Mouse (Mus musculus) midbrain, embryonic 16.5 days (tissue): Measurements from ENCODE around the gene Itgal. TPM values are rescaled to one million over a fixed set of nuclear protein-coding genes. Genes with fewer than 3 reads are reported as not detected.
A peak's percentile ranks its signal among the peaks of the same experiment; 100 is the strongest.
"Not testable (repeated sequence)": the region's sequence is repeated elsewhere in the genome, so short reads cannot be mapped to it uniquely, and the experiment has no call there.

Experiments used
- ATAC-seq: fragments of 200-750 bp; cut with Nextera tagmentation; 2 replicates; pipeline ENCODE4 v1.8.0; 2017; ENCODE audit warnings: moderate TSS enrichment
- H3K27ac ChIP-seq: fragments of 300-500 bp; sonication (generic); 2 replicates; pipeline ENCODE4 v1.5.1; 2014; ENCODE audit warnings: mild to moderate bottlenecking, low read length, mixed read lengths
- H3K27me3 ChIP-seq: fragments of 300-500 bp; sonication (generic); 2 replicates; pipeline ENCODE4 v1.6.1; 2014; ENCODE audit warnings: low read depth, low read length, mixed read lengths; ENCODE audit not compliant: control insufficient read depth, insufficient read depth
- H3K36me3 ChIP-seq: fragments of 300-500 bp; sonication (generic); 2 replicates; pipeline ENCODE4 v1.6.1; 2014; ENCODE audit warnings: mild to moderate bottlenecking, low read length, moderate library complexity, mixed read lengths; ENCODE audit not compliant: control insufficient read depth, insufficient read depth
- H3K4me1 ChIP-seq: fragments of 300-500 bp; sonication (generic); 2 replicates; pipeline ENCODE4 v1.6.1; 2014; ENCODE audit warnings: mild to moderate bottlenecking, low read length, mixed read lengths; ENCODE audit not compliant: control insufficient read depth, insufficient read depth
- H3K4me2 ChIP-seq: fragments of 300-500 bp; sonication (generic); 2 replicates; pipeline ENCODE4 v1.6.1; 2014; ENCODE audit warnings: mild to moderate bottlenecking, low read length, mixed read lengths
- H3K4me3 ChIP-seq: fragments of 300-500 bp; sonication (generic); 2 replicates; pipeline ENCODE4 v1.5.1; 2014; ENCODE audit warnings: low read depth, mild to moderate bottlenecking, low read length, moderate library complexity, mixed read lengths
- H3K9ac ChIP-seq: fragments of 300-500 bp; sonication (generic); 2 replicates; pipeline ENCODE4 v1.6.1; 2014; ENCODE audit warnings: low read depth, low read length, mixed read lengths
- H3K9me3 ChIP-seq: fragments of 300-500 bp; sonication (generic); replicated peaks from 2 replicates; pipeline ENCODE4 v1.6.1; 2014; ENCODE audit warnings: mild to moderate bottlenecking, low read length, mixed read lengths; ENCODE audit not compliant: control insufficient read depth, poor library complexity, severe bottlenecking
- WGBS: fragments of 180-500 bp; shearing (Covaris S2); extraction: QIAGEN DNeasy Blood & Tissue Kit; methylation state at CpG from one replicate; pipeline ENCODE4 v1.1.7; 2014; 5-methylcytosine and 5-hydroxymethylcytosine counted together
- polyA plus RNA-seq: library from polyadenylated mRNA; unstranded; fragments of >200 nt; fragmentation: Nextera tagmentation; extraction: Ambion mirVana; gene quantifications from 2 replicates; pipeline ENCODE4 v1.2.1, GENCODE M21; 2015

The Itgal gene
- polyA plus RNA-seq, 1 experiment from 2014 or later = 0.25 TPM

GRCm38 (mm10) chr7:127355796-127356195, 59.7 kb downstream of the Itgal start:
- H3K9me3 ChIP-seq = no peaks in the 10 kb centered on the region
- H3K4me1 ChIP-seq = no peaks in the 10 kb centered on the region
- no peaks in the 10 kb centered on the region for H3K27me3 ChIP-seq
- H3K36me3 ChIP-seq = no peaks in the 10 kb centered on the region
- no peak overlapping the region for H3K4me2 ChIP-seq
- no peak overlapping the region for H3K4me3 ChIP-seq
- no peak overlapping the region for H3K9ac ChIP-seq
- ATAC-seq = no peak
- H3K27ac ChIP-seq = no peak overlapping the region
- WGBS = 69% methylated on average over 3 of the region's 3 CpGs

DNA sequence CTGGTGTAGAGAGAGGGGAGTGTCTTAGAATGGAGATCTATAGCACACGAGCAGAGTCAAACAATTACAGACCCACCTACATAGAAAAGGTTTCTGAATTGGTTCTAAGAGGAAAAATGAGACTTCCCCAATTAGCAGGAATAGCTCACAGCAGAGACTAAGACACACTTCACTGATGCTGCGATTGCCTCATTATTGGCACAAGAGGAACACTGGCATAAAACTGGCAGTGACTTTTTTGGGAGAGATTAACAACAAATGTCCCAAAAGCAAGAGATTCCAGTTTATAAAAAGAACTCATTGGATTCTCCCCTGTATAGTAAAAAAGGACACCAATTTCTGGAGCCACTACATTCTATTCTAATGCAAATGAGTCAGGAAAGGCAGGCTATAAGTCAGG, 61.8 kb downstream of the Itgal start:
- H3K36me3 ChIP-seq = no peaks in the 10 kb centered on the region
- H3K4me2 ChIP-seq = no peak overlapping the region
- no peaks in the 10 kb centered on the region for H3K27me3 ChIP-seq
- no peaks in the 10 kb centered on the region for H3K4me1 ChIP-seq
- ATAC-seq = no peak
- no peak overlapping the region for H3K4me3 ChIP-seq
- H3K9me3 ChIP-seq = no peaks in the 10 kb centered on the region
- H3K27ac ChIP-seq = no peak overlapping the region
- 72% methylated on average over 2 of the region's 2 CpGs for WGBS
- no peak overlapping the region for H3K9ac ChIP-seq

DNA sequence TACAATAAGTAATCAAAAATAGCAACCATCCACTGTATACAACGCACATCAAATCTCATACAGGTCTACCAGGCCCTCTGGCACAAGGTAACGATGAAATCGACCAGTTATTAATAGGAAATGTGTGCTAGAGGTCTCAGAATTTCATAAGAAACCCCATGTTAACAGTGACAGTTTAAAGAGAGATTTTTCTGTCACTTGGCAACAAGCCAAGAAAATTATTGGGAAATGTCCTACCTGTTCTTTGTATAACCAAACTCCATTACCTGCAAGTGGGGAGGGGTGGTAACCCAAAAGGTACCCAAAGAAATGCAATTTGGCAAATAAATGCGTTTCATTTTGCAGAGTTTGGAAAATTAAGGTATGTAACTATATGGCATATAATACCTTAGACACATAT, 62.4 kb downstream of the Itgal start:
- no peak overlapping the region for H3K4me2 ChIP-seq

DNA sequence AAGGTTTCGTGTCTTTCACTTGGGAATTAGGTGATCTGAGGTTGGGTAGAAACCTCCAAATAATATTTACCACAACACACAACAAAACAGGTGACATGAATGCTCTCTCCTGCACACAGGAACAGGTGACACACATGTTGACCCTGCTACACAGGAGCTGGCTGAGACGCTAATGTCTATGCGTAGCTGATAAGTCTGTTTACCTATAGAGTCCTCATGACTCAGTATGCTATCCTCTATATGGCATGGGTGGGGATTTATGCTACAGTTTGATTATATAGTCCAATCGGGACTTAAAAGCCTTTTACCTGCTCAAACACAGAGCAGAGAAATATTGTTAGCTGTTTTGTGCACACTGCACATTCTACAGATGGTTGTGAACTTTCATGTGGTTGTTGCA, 64.2 kb downstream of the Itgal start:
- no peak overlapping the region for H3K9ac ChIP-seq
- ATAC-seq = no peak
- H3K27me3 ChIP-seq = no peaks in the 10 kb centered on the region; the same call in 1 of the 2 replicates
- peaks cover 9% of the 10 kb centered on the region for H3K4me1 ChIP-seq
- H3K4me2 ChIP-seq = no peak overlapping the region
- 86% methylated on average over 4 of the region's 4 CpGs for WGBS
- H3K27ac ChIP-seq = no peak overlapping the region
- no peaks in the 10 kb centered on the region for H3K9me3 ChIP-seq
- no peak overlapping the region for H3K4me3 ChIP-seq
- no peaks in the 10 kb centered on the region for H3K36me3 ChIP-seq

More for the DNA sequence above, 62.4 kb downstream of the Itgal start:
- Histone ChIP-seq H3K27ac (no peak overlapping the region), H3K27me3 (no peaks in the 10 kb centered on the region), H3K9ac (no peak overlapping the region), H3K36me3 (no peaks in the 10 kb centered on the region), H3K4me3 (no peak overlapping the region), H3K4me1 (peaks cover 2% of the 10 kb centered on the region), H3K9me3 (no peaks in the 10 kb centered on the region)
- ATAC-seq = no peak
- 74% methylated on average over 4 of the region's 4 CpGs for WGBS

GRCm38 (mm10) chr7:127361449-127361848, 65.4 kb downstream of the Itgal start:
- no peak overlapping the region for H3K4me2 ChIP-seq
- no peaks in the 10 kb centered on the region for H3K9me3 ChIP-seq
- H3K27me3 ChIP-seq = no peaks in the 10 kb centered on the region; the same call in 1 of the 2 replicates
- no peaks in the 10 kb centered on the region for H3K36me3 ChIP-seq
- no peak overlapping the region for H3K4me3 ChIP-seq
- H3K27ac ChIP-seq = no peak overlapping the region
- ATAC-seq = no peak
- 62% methylated on average over 10 of the region's 13 CpGs for WGBS
- no peak overlapping the region for H3K9ac ChIP-seq
- peaks cover 9% of the 10 kb centered on the region for H3K4me1 ChIP-seq

DNA sequence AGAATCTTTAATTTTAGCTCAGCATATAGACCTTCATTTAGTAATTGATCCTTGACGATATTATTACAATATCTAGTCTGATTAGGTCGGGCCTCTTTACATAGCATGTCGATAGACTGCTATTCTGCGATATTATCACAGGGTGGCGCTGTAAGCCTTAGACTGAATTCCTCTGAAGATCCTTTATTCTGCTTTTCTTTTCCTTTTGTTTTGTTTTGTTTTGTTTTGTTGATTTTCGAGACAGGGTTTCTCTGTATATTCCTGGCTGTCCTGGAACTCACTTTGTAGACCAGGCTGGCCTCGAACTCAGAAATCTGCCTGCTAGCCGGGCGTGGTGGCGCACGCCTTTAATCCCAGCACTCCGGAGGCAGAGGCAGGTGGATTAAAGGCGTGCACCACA, 66.4 kb downstream of the Itgal start:
- not testable (repeated sequence) for H3K4me2 ChIP-seq, H3K36me3 ChIP-seq, H3K9me3 ChIP-seq, H3K4me3 ChIP-seq, ATAC-seq, H3K27me3 ChIP-seq, H3K4me1 ChIP-seq, H3K27ac ChIP-seq, H3K9ac ChIP-seq
- 10% methylated on average over 13 of the region's 13 CpGs for WGBS

DNA sequence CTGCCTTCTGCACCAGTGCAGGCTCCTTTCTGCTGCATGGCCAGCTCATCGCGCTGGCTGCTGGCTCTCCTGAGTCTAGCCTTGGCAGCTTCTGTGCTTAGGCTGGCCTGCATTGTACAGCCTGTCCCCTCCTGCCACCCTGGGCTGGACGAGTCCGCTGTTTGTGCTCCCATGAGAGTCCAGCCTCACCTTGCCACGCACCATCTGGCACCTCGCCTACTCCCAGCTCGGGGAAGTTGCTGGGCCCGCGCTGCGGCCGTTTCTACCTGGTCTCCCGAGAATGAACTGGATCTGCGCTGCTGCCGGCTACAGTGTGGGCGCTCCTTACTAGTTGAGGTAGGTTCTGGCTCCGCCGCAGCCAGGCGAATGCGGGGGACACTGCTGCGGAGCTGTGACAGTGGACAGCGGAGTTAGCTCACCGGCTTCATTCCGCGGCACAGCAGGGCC, 67.4 kb downstream of the Itgal start:
- no peaks in the 10 kb centered on the region for H3K36me3 ChIP-seq
- peak overlapping the region; percentile 33 for H3K9ac ChIP-seq
- no peak for ATAC-seq
- peak overlapping the region; percentile 51 for H3K4me2 ChIP-seq
- peaks cover 9% of the 10 kb centered on the region for H3K4me1 ChIP-seq
- WGBS = under 1% methylated on average over 24 of the region's 24 CpGs
- H3K27me3 ChIP-seq = no peaks in the 10 kb centered on the region; the same call in 1 of the 2 replicates
- H3K4me3 ChIP-seq = peak overlapping the region; percentile 27
- no peaks in the 10 kb centered on the region for H3K9me3 ChIP-seq
- no peak overlapping the region for H3K27ac ChIP-seq

DNA sequence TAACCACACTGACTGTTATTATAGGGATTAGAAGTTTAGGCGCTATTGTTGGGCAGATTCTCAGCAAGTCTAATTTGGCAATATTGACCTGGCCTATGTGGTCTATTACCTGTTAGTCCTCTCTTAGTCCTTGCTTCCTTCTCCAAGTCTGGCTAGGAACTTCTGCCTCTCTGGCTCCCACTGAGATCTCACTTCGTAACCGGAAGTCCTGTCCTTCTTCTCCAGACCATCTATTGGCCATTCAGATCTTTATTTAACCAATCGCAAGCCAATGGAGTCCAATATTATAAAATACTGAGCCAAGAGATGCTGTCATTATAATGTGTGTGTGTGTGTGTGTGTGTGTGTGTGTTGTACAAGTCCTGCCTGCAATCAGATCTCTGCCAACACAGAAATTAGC, 68.1 kb downstream of the Itgal start:
- peak overlapping the region; percentile 51 for H3K4me2 ChIP-seq
- no peaks in the 10 kb centered on the region; the same call in 1 of the 2 replicates for H3K27me3 ChIP-seq
- no peaks in the 10 kb centered on the region for H3K36me3 ChIP-seq
- H3K27ac ChIP-seq = no peak overlapping the region
- WGBS = 38% methylated on average over 4 of the region's 4 CpGs
- H3K4me3 ChIP-seq = peak overlapping the region; percentile 27; the same call in 1 of the 2 replicates
- peaks cover 9% of the 10 kb centered on the region for H3K4me1 ChIP-seq
- no peak for ATAC-seq
- H3K9ac ChIP-seq = no peak overlapping the region; the same call in 1 of the 2 replicates
- no peaks in the 10 kb centered on the region for H3K9me3 ChIP-seq

DNA sequence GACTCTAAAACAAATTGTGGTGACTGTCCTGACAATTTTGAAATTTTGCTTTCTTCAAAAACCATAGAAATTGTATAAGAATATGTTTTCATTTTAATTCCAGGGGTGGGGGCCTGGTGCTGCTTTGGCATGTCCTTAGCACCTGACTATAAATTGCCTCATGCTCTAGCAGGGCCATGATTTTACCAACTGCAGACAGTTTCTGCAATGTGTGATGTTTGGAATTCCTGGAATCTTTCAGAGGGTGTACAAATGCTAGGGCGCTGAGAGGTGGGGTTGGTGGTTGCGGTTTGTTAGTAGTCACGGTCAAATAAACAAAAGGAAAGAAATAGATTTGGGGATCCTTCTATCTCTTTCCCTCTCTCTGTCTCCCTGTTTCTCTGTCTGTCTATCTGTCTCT, 70.2 kb downstream of the Itgal start:
- no peak overlapping the region for H3K9ac ChIP-seq
- WGBS = 93% methylated on average over 3 of the region's 3 CpGs
- H3K27me3 ChIP-seq = no peaks in the 10 kb centered on the region; the same call in 1 of the 2 replicates
- no peak overlapping the region for H3K4me3 ChIP-seq
- ATAC-seq = no peak
- H3K27ac ChIP-seq = no peak overlapping the region
- H3K9me3 ChIP-seq = no peaks in the 10 kb centered on the region
- no peak overlapping the region for H3K4me2 ChIP-seq
- peaks cover 9% of the 10 kb centered on the region for H3K4me1 ChIP-seq
- no peaks in the 10 kb centered on the region; the same call in 1 of the 2 replicates for H3K36me3 ChIP-seq
